Mouse (Mus musculus): ENCODE results near the gene 4930544G11Rik. TPM values are rescaled to one million over a fixed set of nuclear protein-coding genes. Genes with fewer than 3 reads are reported as not detected.

The 4930544G11Rik gene
- polyA plus RNA-seq (2015; fragmentation: Nextera tagmentation; extraction: Ambion mirVana), result not detected in 2 replicates

- no peak within 1 kb of the TSS for H3K27ac ChIP-seq (replicated peaks)
- H3K36me3 ChIP-seq, result no peaks in the 10 kb centered on the region
- H3K4me3 ChIP-seq, result no peak within 1 kb of the TSS
- no peaks in the 10 kb centered on the region for H3K27me3 ChIP-seq (replicated peaks)
- WGBS, result 87% methylated on average over 10 of the region's 10 CpGs
- H3K9ac ChIP-seq, result no peak within 1 kb of the TSS
- no peaks in the 10 kb centered on the region for H3K4me1 ChIP-seq
- no peak for ATAC-seq (ENCODE audit: extremely low read depth, insufficient number of reproducible peaks, low FRiP score, low TSS enrichment)
- H3K9me3 ChIP-seq, result no peaks in the 10 kb centered on the region
- no peak within 1 kb of the TSS for H3K4me2 ChIP-seq
Observed at GRCm38 (mm10) chr6:65952309-65952708, at the start of gene 4930544G11Rik. Gene 4930544G11Rik, plus strand, starts transcription at chr6:65952609.

GRCm38 (mm10) chr6:65906657-65907182 lies 45.7 kb upstream of the 4930544G11Rik start:
- Histone ChIP-seq H3K4me1 (no peaks in the 10 kb centered on the region), H3K9ac (no peak overlapping the region), H3K4me2 (no peak overlapping the region), H3K4me3 (no peak overlapping the region), H3K27me3 (replicated peaks) (no peaks in the 10 kb centered on the region), H3K27ac (replicated peaks) (no peak overlapping the region), H3K9me3 (no peaks in the 10 kb centered on the region), H3K36me3 (peaks cover 62% of the 10 kb centered on the region)
- ATAC-seq (ENCODE audit: extremely low read depth, insufficient number of reproducible peaks, low FRiP score, low TSS enrichment), result no peak
- WGBS, result 71% methylated on average over 2 of the region's 2 CpGs

GRCm38 (mm10) chr6:65915421-65915820 lies 37.0 kb upstream of the 4930544G11Rik start:
- Histone ChIP-seq H3K36me3 (peaks cover 24% of the 10 kb centered on the region), H3K9me3 (no peaks in the 10 kb centered on the region), H3K9ac (no peak overlapping the region), H3K27ac (replicated peaks) (no peak overlapping the region), H3K4me2 (no peak overlapping the region), H3K4me3 (no peak overlapping the region), H3K4me1 (no peaks in the 10 kb centered on the region), H3K27me3 (replicated peaks) (no peaks in the 10 kb centered on the region)
- 77% methylated on average over 5 of the region's 5 CpGs for WGBS
- ATAC-seq (ENCODE audit: extremely low read depth, insufficient number of reproducible peaks, low FRiP score, low TSS enrichment), result no peak

- H3K36me3 ChIP-seq, result peaks cover 6% of the 10 kb centered on the region
- no peak overlapping the region for H3K4me3 ChIP-seq
- 40% methylated on average over 3 of the region's 3 CpGs for WGBS
- H3K4me2 ChIP-seq, result no peak overlapping the region
- ATAC-seq (ENCODE audit: extremely low read depth, insufficient number of reproducible peaks, low FRiP score, low TSS enrichment), result no peak
- no peaks in the 10 kb centered on the region for H3K27me3 ChIP-seq (replicated peaks)
- no peaks in the 10 kb centered on the region for H3K9me3 ChIP-seq
- H3K9ac ChIP-seq, result no peak overlapping the region
- H3K27ac ChIP-seq (replicated peaks), result no peak overlapping the region
- peaks cover 9% of the 10 kb centered on the region for H3K4me1 ChIP-seq
Observed at GRCm38 (mm10) chr6:65921703-65922102, 30.7 kb upstream of the 4930544G11Rik start.

- Histone ChIP-seq H3K4me1 (peaks cover 9% of the 10 kb centered on the region), H3K4me3 (no peak overlapping the region), H3K9ac (no peak overlapping the region), H3K36me3 (peaks cover 5% of the 10 kb centered on the region; the same call in 1 of the 2 replicates), H3K27ac (replicated peaks) (no peak overlapping the region), H3K9me3 (no peaks in the 10 kb centered on the region), H3K4me2 (no peak overlapping the region), H3K27me3 (replicated peaks) (no peaks in the 10 kb centered on the region)
- 74% methylated on average over 4 of the region's 4 CpGs for WGBS
- no peak for ATAC-seq (ENCODE audit: extremely low read depth, insufficient number of reproducible peaks, low FRiP score, low TSS enrichment)
Observed at GRCm38 (mm10) chr6:65923501-65924084, 28.8 kb upstream of the 4930544G11Rik start.

GRCm38 (mm10) chr6:65925737-65926333 lies 26.6 kb upstream of the 4930544G11Rik start:
- H3K9me3 ChIP-seq, result no peaks in the 10 kb centered on the region
- no peaks in the 10 kb centered on the region for H3K27me3 ChIP-seq (replicated peaks)
- H3K4me3 ChIP-seq, result no peak overlapping the region
- H3K9ac ChIP-seq, result no peak overlapping the region
- H3K4me2 ChIP-seq, result no peak overlapping the region
- WGBS, result 77% methylated on average over 3 of the region's 3 CpGs
- peaks cover 9% of the 10 kb centered on the region for H3K4me1 ChIP-seq
- H3K36me3 ChIP-seq, result peaks cover 11% of the 10 kb centered on the region
- ATAC-seq (ENCODE audit: extremely low read depth, insufficient number of reproducible peaks, low FRiP score, low TSS enrichment), result no peak
- no peak overlapping the region for H3K27ac ChIP-seq (replicated peaks)

- Histone ChIP-seq H3K9me3 (no peaks in the 10 kb centered on the region), H3K27me3 (replicated peaks) (no peaks in the 10 kb centered on the region), H3K4me1 (no peaks in the 10 kb centered on the region), H3K27ac (replicated peaks) (no peak overlapping the region), H3K9ac (no peak overlapping the region), H3K4me2 (no peak overlapping the region), H3K4me3 (no peak overlapping the region), H3K36me3 (peaks cover 19% of the 10 kb centered on the region)
- no peak for ATAC-seq (ENCODE audit: extremely low read depth, insufficient number of reproducible peaks, low FRiP score, low TSS enrichment)
- 84% methylated on average over 1 of the region's 1 CpGs for WGBS
Observed at GRCm38 (mm10) chr6:65930523-65930922, 21.9 kb upstream of the 4930544G11Rik start.

- H3K27me3 ChIP-seq (replicated peaks), result no peaks in the 10 kb centered on the region
- H3K4me3 ChIP-seq, result no peak overlapping the region
- H3K9me3 ChIP-seq, result no peaks in the 10 kb centered on the region
- peaks cover 31% of the 10 kb centered on the region for H3K36me3 ChIP-seq
- no peaks in the 10 kb centered on the region for H3K4me1 ChIP-seq
- H3K4me2 ChIP-seq, result no peak overlapping the region
- 71% methylated on average over 1 of the region's 1 CpGs for WGBS
- no peak overlapping the region for H3K27ac ChIP-seq (replicated peaks)
- ATAC-seq (ENCODE audit: extremely low read depth, insufficient number of reproducible peaks, low FRiP score, low TSS enrichment), result no peak
- no peak overlapping the region for H3K9ac ChIP-seq
Observed at GRCm38 (mm10) chr6:65932776-65933175, 19.6 kb upstream of the 4930544G11Rik start.

GRCm38 (mm10) chr6:65933177-65933576 lies 19.2 kb upstream of the 4930544G11Rik start:
- H3K4me1 ChIP-seq, result no peaks in the 10 kb centered on the region
- no peak for ATAC-seq (ENCODE audit: extremely low read depth, insufficient number of reproducible peaks, low FRiP score, low TSS enrichment)
- no peaks in the 10 kb centered on the region for H3K27me3 ChIP-seq (replicated peaks)
- H3K27ac ChIP-seq (replicated peaks), result no peak overlapping the region
- H3K4me2 ChIP-seq, result no peak overlapping the region
- no peak overlapping the region for H3K9ac ChIP-seq
- peaks cover 31% of the 10 kb centered on the region for H3K36me3 ChIP-seq
- H3K4me3 ChIP-seq, result no peak overlapping the region
- WGBS, result 58% methylated on average over 4 of the region's 4 CpGs
- no peaks in the 10 kb centered on the region for H3K9me3 ChIP-seq

- Histone ChIP-seq H3K27me3 (replicated peaks) (no peaks in the 10 kb centered on the region), H3K27ac (replicated peaks) (no peak overlapping the region), H3K9ac (no peak overlapping the region), H3K9me3 (no peaks in the 10 kb centered on the region), H3K36me3 (peaks cover 22% of the 10 kb centered on the region), H3K4me1 (no peaks in the 10 kb centered on the region), H3K4me3 (no peak overlapping the region), H3K4me2 (no peak overlapping the region)
- 79% methylated on average over 7 of the region's 7 CpGs for WGBS
- ATAC-seq (ENCODE audit: extremely low read depth, insufficient number of reproducible peaks, low FRiP score, low TSS enrichment), result no peak
Observed at GRCm38 (mm10) chr6:65935566-65936281, 16.7 kb upstream of the 4930544G11Rik start.

- 76% methylated on average over 6 of the region's 6 CpGs for WGBS
Observed at GRCm38 (mm10) chr6:65950492-65950891, 1.9 kb upstream of the 4930544G11Rik start.

More at GRCm38 (mm10) chr6:65950492-65950891, 1.9 kb upstream of the 4930544G11Rik start:
- Histone ChIP-seq H3K4me2 (no peak overlapping the region), H3K9me3 (no peaks in the 10 kb centered on the region), H3K36me3 (no peaks in the 10 kb centered on the region), H3K4me1 (no peaks in the 10 kb centered on the region), H3K4me3 (no peak overlapping the region), H3K27ac (replicated peaks) (no peak overlapping the region), H3K9ac (no peak overlapping the region), H3K27me3 (replicated peaks) (no peaks in the 10 kb centered on the region)
- ATAC-seq (ENCODE audit: extremely low read depth, insufficient number of reproducible peaks, low FRiP score, low TSS enrichment), result no peak
